Mouse (Mus musculus) erythroid progenitor cell, adult 5-6 weeks (primary cell): Measurements from ENCODE around the gene Igflr1. TPM values are rescaled to one million over a fixed set of nuclear protein-coding genes. Genes with fewer than 3 reads are reported as not detected.

Source experiments
- ATAC-seq: replicated peaks from 2 replicates; pipeline ENCODE4 v1.8.0; 2016; ENCODE audit warnings: moderate number of reproducible peaks, mild to moderate bottlenecking, moderate TSS enrichment, inconsistent platforms; ENCODE audit not compliant: poor library complexity, low FRiP score, severe bottlenecking
- total RNA-seq, 2 experiments: library from RNA; stranded (forward) in 1 of 2; stranded (reverse) in 1 of 2; fragments of 150-400 nt in 1 of 2; fragments of 186-747, 209-891 nt in 1 of 2; gene quantifications; 2 replicates each; pipeline versions ENCODE4 v1.2.3 to v1.2.4; 2015 to 2017; ENCODE audit warnings: low replicate concordance in 2 of 2

Gene Igflr1
- total RNA-seq, 2 experiments from 2014 or later, result 24.7 TPM; not detected in 1

DNA sequence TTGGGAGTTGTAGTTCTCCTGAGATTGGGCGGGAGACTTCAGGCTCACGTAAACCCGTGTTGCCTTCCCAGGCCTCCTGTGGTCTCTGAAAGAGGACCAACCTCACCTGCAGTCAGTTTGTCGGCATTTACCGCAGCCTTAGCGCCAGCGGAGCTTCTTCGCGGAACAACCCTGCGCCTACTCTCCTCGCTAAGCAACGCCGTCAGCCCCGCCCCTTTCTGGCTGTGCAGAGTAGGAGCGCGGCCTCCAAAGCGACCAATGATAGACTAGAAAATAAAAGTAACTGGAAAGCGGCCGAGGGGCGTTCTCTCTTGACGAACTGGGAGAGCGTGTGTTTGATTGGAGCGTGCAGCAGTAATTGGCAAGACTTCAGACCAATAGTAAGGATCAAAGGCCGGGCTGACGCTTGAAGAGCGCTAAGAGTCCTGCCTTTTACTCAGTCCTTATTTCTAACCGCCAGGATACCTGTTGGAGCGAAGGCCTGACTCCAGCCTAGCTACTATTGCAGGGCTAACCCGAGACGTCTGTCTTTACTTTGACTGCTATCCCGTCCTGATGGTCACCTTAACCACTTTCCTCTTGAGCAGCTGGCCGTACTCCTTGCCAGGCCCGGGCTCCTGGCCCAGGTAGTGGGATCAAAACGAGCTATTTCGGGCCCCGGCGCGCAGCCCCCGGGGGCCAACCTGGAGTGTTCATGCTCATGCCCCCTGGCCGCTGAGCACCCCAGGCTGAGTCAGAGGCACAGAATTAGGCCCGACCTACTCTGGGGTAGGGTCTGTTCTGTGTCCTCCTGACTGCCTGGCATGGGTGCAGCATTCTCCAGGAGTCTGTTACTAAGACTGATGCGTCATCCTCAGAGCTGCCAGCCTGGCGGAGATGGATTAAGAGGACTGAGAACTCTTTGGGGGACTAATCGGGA is 12.9 kb upstream of the Igflr1 start, which contains the start of the genes Hspb6 and Proser3:
TSS of gene Hspb6 (plus strand) at position 77 of the 919 bp plus-strand sequence.
TSS of gene Proser3 (minus strand) at position 198 of the 919 bp plus-strand sequence.
- peak; percentile 87 for ATAC-seq

DNA sequence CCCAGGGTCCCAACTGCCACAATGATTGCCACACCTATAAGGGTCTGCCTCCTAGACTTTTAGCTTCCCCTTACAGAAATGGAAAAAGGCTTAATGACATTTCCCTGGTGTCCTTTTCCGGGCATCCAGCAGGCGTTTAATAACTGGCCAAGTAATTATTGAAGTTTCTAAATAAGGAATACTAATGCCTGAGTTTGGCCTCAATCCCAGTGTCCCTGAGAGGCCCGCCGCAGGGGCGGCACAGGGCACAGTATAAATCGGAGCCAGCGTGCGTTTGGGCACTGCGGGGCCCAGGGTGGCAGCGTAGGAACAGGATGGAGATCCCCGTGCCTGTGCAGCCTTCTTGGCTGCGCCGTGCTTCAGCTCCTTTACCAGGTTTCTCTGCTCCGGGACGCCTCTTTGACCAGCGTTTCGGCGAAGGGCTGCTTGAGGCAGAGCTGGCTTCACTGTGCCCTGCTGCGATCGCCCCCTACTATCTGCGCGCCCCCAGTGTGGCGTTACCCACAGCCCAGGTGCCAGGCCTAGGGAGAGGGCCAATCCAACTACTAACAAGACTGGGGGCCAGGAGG is 12.1 kb upstream of the Igflr1 start:
- peak; percentile 24; the same call in 1 of the 2 replicates for ATAC-seq

DNA sequence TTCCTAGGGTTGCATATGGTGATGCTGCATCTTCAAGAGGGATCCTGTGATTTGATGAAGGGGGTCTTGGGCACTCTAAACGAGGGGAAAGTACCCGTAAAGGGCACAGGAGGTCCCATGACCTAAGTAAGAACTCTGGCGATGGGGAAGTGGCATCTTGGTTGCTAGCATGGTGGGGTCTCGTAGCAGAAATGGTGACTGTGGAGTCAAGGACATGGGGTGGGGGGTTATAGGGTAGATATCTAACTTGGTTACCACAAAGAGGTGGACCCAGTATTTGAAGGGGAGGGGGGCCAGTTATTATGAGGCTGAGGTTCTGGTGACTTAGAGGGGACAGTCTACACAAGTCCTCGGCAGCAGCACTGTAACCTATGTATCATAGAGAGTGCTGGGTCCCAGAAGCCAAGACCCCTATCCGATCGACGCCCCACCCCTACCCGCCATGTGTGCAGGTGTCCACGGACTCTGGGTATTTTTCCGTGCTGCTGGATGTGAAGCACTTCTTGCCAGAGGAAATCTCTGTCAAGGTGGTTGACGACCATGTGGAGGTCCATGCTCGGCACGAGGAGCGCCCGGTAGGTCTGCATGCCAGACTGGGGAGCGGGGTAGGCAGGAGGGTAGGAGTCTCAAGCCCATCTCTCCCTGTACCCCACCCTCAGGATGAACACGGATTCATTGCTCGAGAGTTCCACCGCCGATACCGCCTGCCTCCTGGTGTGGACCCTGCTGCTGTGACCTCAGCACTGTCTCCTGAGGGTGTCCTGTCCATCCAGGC is 11.2 kb upstream of the Igflr1 start:
- ATAC-seq, result no peak

DNA sequence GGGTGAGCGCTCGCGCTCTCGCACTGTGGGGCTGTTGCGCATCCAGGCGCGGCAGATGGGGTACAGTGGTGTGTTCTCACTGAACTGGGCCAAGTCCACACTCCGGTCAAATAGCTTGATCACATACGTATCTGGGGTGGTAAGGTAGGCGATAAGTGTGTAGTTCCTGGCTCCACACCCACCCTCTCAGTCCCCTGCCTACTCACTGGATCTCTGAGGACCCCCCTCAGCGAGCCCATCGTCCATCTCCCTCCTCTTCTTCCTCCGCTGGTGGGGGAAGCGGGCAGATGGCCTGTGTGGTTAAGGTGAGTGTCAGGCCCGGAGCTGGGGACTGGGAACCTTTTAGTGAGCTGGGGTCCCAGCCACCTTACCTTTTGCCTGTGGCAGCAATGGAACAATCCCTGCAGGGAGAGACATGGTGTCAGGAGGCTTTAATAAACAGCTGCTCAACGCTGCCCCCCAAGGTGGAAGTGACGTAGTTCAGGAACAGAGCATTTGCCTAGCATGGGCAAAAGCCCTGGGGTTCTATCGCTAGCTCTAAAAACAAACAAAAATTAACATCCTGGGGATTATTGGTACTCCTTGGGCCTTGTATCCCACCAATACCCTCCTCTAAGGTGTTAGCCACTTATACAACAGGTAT is 8.2 kb upstream of the Igflr1 start:
- no peak for ATAC-seq

DNA sequence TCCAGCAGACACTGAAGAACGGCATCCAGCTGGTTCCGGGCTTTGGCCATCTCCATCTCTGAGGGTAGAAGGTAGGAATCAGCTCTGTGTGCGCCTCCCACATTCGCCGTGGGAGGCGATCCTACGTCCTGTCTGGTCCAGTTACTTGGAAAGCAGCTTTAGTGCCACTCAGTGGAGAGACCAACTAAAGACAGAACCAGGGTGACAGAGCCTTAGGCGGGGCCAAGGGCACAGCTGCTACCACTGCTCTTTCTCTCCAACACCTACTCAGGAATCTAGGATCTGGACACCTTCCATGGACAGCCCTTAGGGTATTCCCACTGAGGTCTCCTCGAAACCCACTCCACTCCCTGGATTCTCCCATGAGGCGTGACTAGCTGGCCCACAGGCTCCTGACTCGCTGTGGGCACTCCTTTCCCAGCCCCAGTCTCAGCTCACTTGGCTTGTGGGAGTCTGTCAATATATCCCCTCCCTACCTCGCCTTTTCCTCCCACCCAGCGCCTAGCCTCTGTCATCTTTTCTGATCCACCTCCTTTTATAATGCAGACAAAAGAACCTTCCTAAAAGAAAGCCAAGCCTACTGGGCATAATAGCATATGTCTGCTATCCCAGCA is 7.2 kb upstream of the Igflr1 start:
- no peak for ATAC-seq

DNA sequence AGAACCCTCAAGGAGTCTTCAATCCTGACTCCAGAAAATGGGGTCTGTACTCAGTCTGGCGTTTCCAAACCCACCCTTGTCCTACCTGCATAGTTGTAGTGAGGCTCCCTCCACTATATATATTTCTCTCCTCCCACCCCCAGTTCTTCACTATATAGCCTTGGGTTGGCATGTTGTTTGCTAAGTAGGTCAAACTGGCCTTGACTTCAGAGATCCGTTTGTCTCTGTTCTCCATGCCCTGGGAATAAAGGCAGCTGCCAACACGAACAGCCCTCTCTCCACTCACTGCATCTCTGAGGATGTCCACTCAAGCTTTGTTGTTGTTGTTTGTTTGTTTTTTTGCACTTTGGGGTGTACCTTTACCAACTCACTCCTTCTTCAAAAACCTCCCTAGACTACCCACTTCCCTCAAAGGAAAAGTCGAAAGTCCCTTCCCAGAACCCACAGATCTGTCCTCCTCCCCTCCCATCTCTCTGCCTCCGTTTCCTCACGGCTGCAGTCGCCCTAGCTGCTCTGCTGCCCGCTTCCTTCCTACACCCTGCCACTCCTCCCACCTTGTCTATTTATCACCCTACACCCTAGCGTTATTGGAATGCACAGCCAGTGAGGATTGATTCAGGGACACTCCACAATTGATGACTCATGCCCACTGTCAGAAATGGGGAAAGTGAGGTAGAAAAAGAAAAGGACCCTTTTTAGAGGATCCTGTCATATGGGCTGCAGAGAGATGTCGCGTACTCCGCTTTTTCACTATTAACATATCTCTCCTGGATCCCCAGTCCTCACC is 6.4 kb upstream of the Igflr1 start:
- peak; percentile 57 for ATAC-seq

DNA sequence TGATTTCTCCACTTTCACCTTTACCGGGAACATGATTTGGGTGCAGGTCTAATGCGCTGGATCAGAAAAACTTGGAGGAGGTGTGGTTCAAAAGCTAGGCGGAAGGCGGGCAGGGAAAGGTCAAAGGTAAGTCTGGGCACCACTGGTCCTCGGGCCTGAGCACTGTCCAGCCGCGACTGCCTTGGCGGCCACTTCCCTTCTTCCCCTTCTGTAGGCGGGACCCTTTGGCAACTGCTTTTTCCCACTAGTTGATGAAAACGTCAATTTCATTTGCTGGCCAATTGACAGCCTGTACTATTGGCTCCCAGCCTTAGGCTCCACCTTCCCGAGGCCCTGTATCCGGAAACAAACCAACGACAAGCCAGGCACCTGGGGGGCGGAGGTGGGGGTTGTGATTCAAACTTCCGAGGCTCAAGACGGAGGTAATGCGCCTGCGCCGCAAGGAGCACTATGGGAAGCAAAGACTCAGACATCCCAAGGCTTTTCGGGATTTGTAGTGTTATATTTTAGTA is 5.7 kb upstream of the Igflr1 start, which contains the start of gene Lin37:
TSS of gene Lin37 (minus strand) at position 396 of the 512 bp plus-strand sequence.
- ATAC-seq, result peak; percentile 73

DNA sequence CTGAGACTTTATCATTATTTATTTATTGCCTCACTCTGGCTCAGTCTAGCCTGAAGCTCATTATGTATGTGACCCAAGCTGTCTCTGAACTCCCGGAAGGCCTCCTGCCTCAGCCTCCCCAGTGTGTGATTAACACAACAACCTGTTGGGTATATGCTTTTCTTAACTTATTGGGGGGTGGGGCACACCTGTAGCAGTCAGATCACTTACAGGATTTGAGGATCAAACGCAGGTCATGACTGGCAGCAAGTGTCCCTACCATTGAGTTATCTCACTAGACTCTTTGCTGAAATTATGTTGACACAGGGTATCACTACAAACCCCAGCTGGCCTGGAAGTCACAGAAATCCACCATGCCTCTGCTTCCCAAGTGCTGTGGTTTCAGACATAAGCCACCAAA is 4.9 kb upstream of the Igflr1 start:
- no peak for ATAC-seq

DNA sequence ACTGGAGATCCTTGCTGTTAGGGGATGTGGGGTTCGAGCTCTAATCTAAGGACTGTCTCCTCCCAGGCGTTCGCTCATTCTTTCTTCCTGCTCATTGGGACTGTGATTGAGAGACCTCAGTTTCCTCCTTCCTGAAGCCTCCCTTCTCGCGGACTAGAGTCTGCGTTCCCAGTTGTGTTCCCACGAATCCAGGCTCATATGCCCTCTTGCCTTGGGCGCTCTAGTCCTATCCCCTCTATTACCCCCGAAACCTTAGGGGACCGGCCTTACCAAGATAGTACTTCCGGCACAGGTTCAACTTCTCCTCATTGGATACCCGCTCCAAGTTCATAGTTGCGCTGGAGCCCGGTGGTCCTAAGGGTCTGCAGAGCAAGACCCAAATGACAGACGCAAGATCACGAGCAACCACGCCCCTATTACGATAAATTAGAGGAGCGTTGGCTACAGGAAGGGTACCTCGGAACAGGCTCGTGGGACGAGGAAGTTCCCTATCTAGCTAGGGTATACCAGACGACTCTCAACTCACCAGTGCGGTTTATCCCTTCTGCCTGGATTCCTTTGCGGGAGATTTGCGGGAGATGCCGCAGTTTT is 2.6 kb upstream of the Igflr1 start:
- ATAC-seq, result peak; percentile 10

DNA sequence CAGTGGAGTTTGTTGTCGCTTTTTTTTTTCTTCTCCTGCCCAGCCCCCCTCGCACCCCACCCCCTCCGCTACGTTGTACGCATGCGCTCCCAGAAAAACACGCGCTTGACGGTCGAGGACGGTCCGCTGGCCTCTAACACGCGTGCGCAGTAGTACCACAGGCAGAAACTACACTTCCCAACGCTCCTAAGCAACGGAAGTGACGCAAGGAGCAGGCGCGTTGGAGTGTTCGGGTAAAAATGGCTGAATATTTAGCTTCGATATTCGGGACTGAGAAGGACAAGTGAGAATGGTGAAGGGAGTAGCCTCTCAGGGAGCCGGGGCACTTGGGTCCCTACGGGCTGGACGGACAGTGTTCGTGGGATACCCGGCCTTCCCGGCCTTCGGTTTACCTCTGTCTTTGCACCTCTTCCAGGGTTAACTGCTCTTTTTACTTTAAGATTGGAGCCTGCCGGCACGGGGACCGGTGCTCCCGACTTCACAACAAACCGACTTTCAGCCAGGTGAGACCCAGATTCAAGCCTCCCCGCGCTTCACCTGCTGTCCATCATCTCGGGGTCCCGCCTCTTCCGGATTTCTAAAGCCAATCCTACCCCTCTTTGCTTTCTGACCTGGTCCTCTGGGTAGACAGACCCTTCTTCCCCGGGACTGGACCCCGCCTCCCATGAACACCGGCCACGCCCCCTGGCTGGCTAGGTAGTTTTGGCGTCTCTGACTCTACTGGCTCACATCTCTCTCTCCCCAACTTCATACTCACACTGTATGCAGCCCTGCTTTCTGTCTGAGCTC is 1.9 kb upstream of the Igflr1 start, which contains the start of the genes U2af1l4, Gm49396 and Psenen:
TSS of gene U2af1l4 (plus strand) at position 185 of the 789 bp plus-strand sequence.
TSS of gene Gm49396 (plus strand) at position 228 of the 789 bp plus-strand sequence.
TSS of gene Psenen (minus strand) at position 511 of the 789 bp plus-strand sequence.
- ATAC-seq, result peak; percentile 73

DNA sequence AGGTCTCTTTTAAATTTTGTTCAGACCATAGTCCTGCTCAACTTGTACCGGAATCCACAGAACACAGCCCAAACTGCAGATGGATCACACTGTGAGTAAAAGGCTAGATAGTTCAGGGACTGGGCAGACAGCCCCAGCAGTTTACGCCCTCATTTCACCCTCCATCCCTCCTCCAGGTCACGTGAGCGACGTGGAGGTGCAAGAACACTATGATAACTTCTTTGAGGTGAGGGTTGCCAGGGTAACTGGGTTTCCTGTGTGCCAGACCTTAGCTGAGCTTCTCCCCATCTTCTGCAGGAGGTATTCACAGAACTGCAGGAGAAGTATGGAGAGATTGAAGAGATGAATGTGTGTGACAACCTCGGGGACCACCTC is 1.3 kb upstream of the Igflr1 start:
- ATAC-seq, result no peak

DNA sequence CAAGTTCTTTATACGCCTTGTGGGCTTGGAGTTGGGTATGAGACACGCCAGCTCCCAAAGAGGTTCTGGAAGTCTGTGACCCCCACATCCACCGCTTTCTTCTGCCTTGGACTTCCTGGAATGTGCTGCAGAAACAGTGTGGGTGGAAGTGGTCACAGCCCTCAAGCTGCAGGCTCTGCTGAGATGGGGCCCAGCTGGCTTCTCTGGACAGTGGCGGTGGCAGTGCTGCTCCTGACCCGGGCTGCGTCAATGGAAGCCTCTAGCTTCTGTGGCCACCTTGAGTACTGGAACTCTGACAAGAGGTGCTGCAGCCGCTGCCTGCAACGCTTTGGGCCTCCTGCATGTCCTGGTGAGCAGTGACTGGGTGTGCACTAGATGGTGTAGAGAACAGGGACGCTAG is 806 bp downstream of the Igflr1 start:
- ATAC-seq, result no peak

DNA sequence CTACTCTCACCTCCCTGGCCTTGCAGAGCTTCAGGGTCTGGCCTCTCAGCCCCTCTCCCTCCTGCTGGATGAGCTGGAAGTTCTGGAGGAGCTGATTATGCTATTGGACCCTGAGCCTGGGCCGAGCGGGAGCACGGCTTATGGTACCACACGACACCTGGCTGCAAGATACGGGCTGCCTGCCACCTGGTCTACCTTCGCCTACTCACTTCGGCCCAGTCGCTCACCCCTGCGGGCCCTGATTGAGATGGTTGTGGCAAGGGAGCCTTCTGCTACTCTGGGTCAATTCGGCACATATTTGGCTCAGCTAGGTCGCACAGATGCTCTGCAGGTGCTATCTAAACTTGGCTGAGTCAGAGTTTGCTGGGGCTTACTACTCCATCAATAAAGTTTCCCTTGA is 2.3 kb downstream of the Igflr1 start:
- no peak for ATAC-seq

DNA sequence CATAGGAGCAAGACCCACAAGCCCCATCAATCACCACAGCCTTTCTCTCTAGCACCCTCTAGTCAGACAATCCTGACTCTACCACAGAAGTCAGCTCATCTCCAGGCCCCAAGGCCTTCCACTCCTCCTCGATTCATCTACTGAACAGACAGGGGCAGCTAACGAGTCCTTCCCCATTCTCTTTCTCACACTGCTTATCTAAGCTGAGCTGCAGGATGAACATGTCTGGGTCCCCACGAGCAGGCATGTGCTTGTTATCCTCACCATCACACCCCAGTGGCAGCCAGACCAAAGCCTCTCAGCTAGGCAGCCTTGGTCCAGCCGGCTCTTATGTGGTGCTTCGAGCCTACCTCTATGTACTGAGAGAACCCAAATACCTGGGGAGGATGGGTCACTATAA is 7.2 kb downstream of the Igflr1 start:
- ATAC-seq, result peak; percentile 54

DNA sequence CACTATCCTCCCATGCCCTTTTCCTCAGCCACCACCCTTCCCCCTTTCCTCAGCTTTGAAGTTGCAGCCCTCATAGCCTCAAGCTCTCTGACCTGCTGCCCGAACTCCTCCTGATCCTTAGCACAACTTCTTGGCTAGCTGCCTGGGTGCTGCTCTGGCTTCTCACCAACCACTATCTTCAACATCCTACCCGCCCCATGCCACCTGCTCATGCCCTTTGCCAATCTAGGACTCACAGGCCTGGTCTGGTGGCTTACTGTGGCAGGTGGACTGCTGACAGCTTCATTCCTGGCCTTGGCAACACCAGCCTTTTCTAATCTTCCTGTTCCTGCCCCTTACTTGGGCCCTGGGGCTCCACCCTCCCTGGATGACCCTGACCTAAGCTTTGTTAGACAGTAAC is 7.7 kb downstream of the Igflr1 start:
- peak; percentile 90 for ATAC-seq

DNA sequence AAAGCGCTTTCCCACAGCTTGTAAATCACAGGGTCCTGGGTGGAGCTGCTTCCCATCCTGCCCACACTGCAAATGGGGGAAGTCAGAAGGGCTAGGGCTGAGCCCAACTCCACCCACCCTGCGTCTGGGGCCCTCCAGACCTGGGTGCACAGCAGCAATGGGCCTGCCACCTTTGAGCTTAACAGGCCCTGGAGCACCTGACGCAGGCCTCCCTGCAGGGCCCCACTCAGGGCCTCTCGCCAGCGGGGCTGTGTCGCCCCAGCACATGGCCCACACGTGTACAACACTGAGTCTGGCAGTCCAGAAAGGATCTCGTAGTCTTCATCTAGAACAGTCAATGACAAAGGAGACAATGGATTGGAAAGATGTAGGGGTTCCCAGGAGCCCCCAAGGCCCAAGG is 14.7 kb downstream of the Igflr1 start:
- no peak for ATAC-seq

DNA sequence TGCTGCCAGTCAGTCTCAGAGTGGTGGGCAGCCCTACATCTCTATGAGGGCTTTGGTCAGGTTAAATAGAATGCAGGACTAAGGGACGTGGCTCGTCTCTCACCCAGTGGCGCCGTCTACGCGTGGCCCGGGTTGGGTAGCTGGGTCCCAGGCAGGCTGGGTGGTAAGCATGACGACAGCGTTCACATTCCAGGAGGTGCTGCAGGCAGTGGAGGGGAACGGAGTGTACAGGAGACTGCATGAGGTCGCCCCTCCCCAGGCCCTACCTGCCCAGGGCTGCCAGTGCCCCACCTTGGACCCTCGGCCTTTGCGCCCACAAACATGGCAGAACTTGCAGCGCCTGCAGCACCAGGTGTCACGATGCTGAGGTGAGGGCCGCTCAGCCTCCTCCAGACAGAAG is 16.3 kb downstream of the Igflr1 start:
- ATAC-seq, result no peak
